Mouse (Mus musculus) heart, embryonic 14.5 days (tissue): Measurements from ENCODE around the gene Ank. TPM values are rescaled to one million over a fixed set of nuclear protein-coding genes. Genes with fewer than 3 reads are reported as not detected.

Experiments used
- ATAC-seq: fragments of 200-750 bp; cut with Nextera tagmentation; 2 replicates; pipeline ENCODE4 v1.8.0; 2017; ENCODE audit warnings: low read depth, moderate TSS enrichment; ENCODE audit not compliant: insufficient number of reproducible peaks, insufficient read depth, low FRiP score
- H3K27ac ChIP-seq, 2 experiments: fragments of 200-500 bp in 1 of 2; fragments of 300-500 bp in 1 of 2; sonication (generic) in 1 of 2; replicated peaks in 1 of 2; 2 replicates each; pipeline ENCODE4 v1.5.1; 2012 to 2014; ENCODE audit warnings: low read depth in 2 of 2, low read length in 2 of 2, control low read depth in 1 of 2, mild to moderate bottlenecking in 1 of 2, mixed read lengths in 1 of 2; ENCODE audit not compliant: control insufficient read depth in 1 of 2, insufficient read depth in 1 of 2
- H3K27me3 ChIP-seq: fragments of 300-500 bp; sonication (generic); 2 replicates; pipeline ENCODE4 v1.6.1; 2014; ENCODE audit warnings: mild to moderate bottlenecking, low read length, control low read depth; ENCODE audit not compliant: control insufficient read depth, insufficient read depth
- H3K36me3 ChIP-seq: fragments of 300-500 bp; sonication (generic); 2 replicates; pipeline ENCODE4 v1.6.1; 2014; ENCODE audit warnings: mild to moderate bottlenecking, control low read depth, low read length, mixed read lengths; ENCODE audit not compliant: control insufficient read depth, insufficient read depth
- H3K4me1 ChIP-seq, 2 experiments: fragments of 200-500 bp in 1 of 2; fragments of 300-500 bp in 1 of 2; sonication (generic) in 1 of 2; 2 replicates each; pipeline ENCODE4 v1.6.1; 2012 to 2014; ENCODE audit warnings: low read length in 2 of 2, control low read depth in 1 of 2, mixed read lengths in 1 of 2; ENCODE audit not compliant: control insufficient read depth in 2 of 2, insufficient read depth in 2 of 2
- H3K4me2 ChIP-seq: fragments of 300-500 bp; sonication (generic); 2 replicates; pipeline ENCODE4 v1.6.1; 2014; ENCODE audit warnings: mild to moderate bottlenecking, low read length
- H3K4me3 ChIP-seq, 2 experiments: fragments of 200-500 bp in 1 of 2; fragments of 300-500 bp in 1 of 2; sonication (generic) in 1 of 2; 2 replicates each; pipeline ENCODE4 v1.5.1; 2012 to 2014; ENCODE audit warnings: low read length in 2 of 2, mild to moderate bottlenecking in 2 of 2, control low read depth in 1 of 2, low read depth in 1 of 2, moderate library complexity in 1 of 2; ENCODE audit not compliant: control insufficient read depth in 1 of 2, insufficient read depth in 1 of 2
- H3K9ac ChIP-seq: fragments of 300-500 bp; sonication (generic); 2 replicates; pipeline ENCODE4 v1.6.1; 2014; ENCODE audit warnings: mild to moderate bottlenecking, low read length
- H3K9me3 ChIP-seq: fragments of 300-500 bp; sonication (generic); 2 replicates; pipeline ENCODE4 v1.6.1; 2016; ENCODE audit warnings: low read length, control low read depth; ENCODE audit not compliant: control insufficient read depth
- WGBS: fragments of 180-500 bp; shearing (Covaris S2); extraction: QIAGEN DNeasy Blood & Tissue Kit; methylation state at CpG from one replicate; pipeline ENCODE4 v1.1.7; 2014; 5-methylcytosine and 5-hydroxymethylcytosine counted together
- polyA plus RNA-seq: library from polyadenylated mRNA; unstranded; fragments of >200 nt; fragmentation: Nextera tagmentation; extraction: Ambion mirVana; gene quantifications from 2 replicates; pipeline ENCODE4 v1.2.1, GENCODE M21; 2014

The Ank gene
- polyA plus RNA-seq, 1 experiment from 2014 or later, result 15.9 TPM

GRCm38 (mm10) chr15:27436194-27436593 lies 30.3 kb upstream of the Ank start:
- H3K4me2 ChIP-seq, result no peak overlapping the region
- no peaks in the 10 kb centered on the region for H3K36me3 ChIP-seq
- no peak overlapping the region for H3K27ac ChIP-seq
- ATAC-seq, result no peak
- H3K9me3 ChIP-seq, result no peaks in the 10 kb centered on the region
- no peak overlapping the region for H3K9ac ChIP-seq
- H3K27me3 ChIP-seq, result no peaks in the 10 kb centered on the region
- WGBS, result 74% methylated on average over 4 of the region's 4 CpGs
- H3K4me3 ChIP-seq, result no peak overlapping the region
- no peaks in the 10 kb centered on the region for H3K4me1 ChIP-seq

- Histone ChIP-seq H3K9me3 (no peaks in the 10 kb centered on the region), H3K4me3 (no peak overlapping the region), H3K27ac (no peak overlapping the region), H3K27me3 (no peaks in the 10 kb centered on the region), H3K4me2 (no peak overlapping the region), H3K9ac (no peak overlapping the region), H3K36me3 (no peaks in the 10 kb centered on the region), H3K4me1 (no peaks in the 10 kb centered on the region)
- no peak for ATAC-seq
- 86% methylated on average over 7 of the region's 7 CpGs for WGBS
These were observed 25.4 kb upstream of the Ank start for GRCm38 (mm10) chr15:27441053-27441452.

GRCm38 (mm10) chr15:27441529-27441928 lies 24.9 kb upstream of the Ank start:
- H3K27ac ChIP-seq, result no peak overlapping the region
- no peaks in the 10 kb centered on the region for H3K27me3 ChIP-seq
- H3K4me3 ChIP-seq, result no peak overlapping the region
- H3K4me2 ChIP-seq, result no peak overlapping the region
- WGBS, result 88% methylated on average over 4 of the region's 4 CpGs
- ATAC-seq, result no peak
- H3K36me3 ChIP-seq, result no peaks in the 10 kb centered on the region
- no peaks in the 10 kb centered on the region for H3K9me3 ChIP-seq
- H3K9ac ChIP-seq, result no peak overlapping the region
- no peaks in the 10 kb centered on the region for H3K4me1 ChIP-seq

DNA sequence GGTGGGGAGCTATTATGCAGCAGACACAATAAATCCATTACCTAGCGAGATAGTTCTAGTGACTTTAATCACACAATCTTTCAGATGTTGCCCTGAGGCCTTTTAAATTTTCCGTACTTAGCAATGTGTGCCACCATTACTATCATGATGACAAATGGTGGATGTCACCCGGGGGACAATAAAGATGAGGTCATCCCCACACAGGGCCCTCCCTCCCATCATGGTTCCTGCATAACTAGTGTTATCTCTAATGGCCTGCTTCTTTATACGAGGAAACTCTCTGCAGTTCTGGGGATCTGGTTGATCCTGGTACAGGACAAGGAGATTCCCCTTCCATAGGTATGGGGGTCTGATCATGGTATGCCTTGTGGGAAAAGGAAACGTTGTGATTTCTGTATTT lies 24.5 kb upstream of the Ank start:
- WGBS, result 56% methylated on average over 5 of the region's 5 CpGs
- no peak for ATAC-seq
- H3K36me3 ChIP-seq, result no peaks in the 10 kb centered on the region
- H3K4me1 ChIP-seq, result no peaks in the 10 kb centered on the region
- H3K27ac ChIP-seq, result no peak overlapping the region
- no peak overlapping the region for H3K4me2 ChIP-seq
- H3K9ac ChIP-seq, result no peak overlapping the region
- H3K27me3 ChIP-seq, result no peaks in the 10 kb centered on the region
- H3K9me3 ChIP-seq, result no peaks in the 10 kb centered on the region
- no peak overlapping the region for H3K4me3 ChIP-seq

DNA sequence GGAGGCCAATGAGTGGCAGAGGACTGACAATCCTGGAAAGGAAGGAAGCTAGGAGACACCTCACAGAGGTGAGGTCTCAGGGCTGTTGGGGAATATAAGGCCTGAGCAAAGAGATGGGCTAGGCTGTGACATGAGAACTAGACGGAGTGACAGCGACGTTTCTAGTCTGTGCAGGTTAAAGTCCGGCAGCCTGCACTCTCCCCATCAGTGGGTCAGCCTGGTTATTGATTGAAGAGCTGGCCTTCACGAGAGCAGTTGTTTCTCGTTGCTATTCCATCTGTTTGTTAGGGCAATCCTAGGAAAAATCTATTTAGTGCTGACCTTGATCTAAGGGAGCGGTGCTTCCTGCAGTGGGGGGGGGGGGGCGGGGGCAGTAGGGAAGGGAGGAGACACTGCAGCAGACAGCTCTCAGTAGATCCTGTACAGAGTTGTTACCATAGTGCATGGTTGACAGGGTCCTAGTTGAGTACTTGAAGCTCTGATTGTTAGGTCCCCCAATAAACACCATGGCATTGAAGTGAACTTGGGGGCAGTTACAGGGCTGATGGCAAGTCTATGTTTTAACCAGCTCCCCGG lies 21.6 kb upstream of the Ank start:
- Histone ChIP-seq H3K27ac (no peak overlapping the region), H3K36me3 (no peaks in the 10 kb centered on the region), H3K4me1 (no peaks in the 10 kb centered on the region), H3K9ac (no peak overlapping the region), H3K4me2 (no peak overlapping the region), H3K27me3 (no peaks in the 10 kb centered on the region), H3K4me3 (no peak overlapping the region), H3K9me3 (no peaks in the 10 kb centered on the region)
- 86% methylated on average over 8 of the region's 9 CpGs for WGBS
- ATAC-seq, result no peak

GRCm38 (mm10) chr15:27450689-27451088 lies 15.8 kb upstream of the Ank start:
- Histone ChIP-seq H3K4me3 (no peak overlapping the region), H3K4me2 (no peak overlapping the region), H3K9me3 (no peaks in the 10 kb centered on the region), H3K4me1 (no peaks in the 10 kb centered on the region), H3K27me3 (no peaks in the 10 kb centered on the region), H3K9ac (no peak overlapping the region), H3K36me3 (no peaks in the 10 kb centered on the region), H3K27ac (no peak overlapping the region)
- ATAC-seq, result no peak
- 76% methylated on average over 5 of the region's 5 CpGs for WGBS

DNA sequence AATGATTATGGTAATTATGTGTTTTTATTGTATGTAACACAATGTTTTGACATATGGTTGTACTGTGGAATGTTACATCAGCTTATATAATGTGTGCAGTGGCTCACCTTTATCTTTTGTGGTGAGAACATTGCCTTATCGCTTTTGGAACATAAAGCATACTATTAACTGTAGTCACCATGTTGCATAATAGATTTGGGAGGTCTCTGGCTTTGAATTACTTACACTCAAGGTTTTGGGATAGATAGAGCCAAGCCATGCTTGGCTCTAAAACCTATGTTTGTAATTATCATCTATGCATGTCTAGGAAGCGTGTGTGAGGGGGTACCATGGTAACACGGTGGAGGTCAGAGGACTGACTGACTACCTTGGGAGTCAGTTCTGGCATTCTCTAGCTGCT lies 14.7 kb upstream of the Ank start:
- H3K27me3 ChIP-seq, result no peaks in the 10 kb centered on the region
- no peak overlapping the region for H3K27ac ChIP-seq
- no peak overlapping the region for H3K9ac ChIP-seq
- H3K4me1 ChIP-seq, result no peaks in the 10 kb centered on the region
- no peak overlapping the region for H3K4me3 ChIP-seq
- H3K36me3 ChIP-seq, result no peaks in the 10 kb centered on the region
- H3K9me3 ChIP-seq, result no peaks in the 10 kb centered on the region
- WGBS, result 81% methylated on average over 3 of the region's 3 CpGs
- ATAC-seq, result no peak
- no peak overlapping the region for H3K4me2 ChIP-seq

GRCm38 (mm10) chr15:27452496-27452895 lies 14.0 kb upstream of the Ank start:
- H3K4me3 ChIP-seq, result no peak overlapping the region
- WGBS, result 85% methylated on average over 9 of the region's 9 CpGs

More at GRCm38 (mm10) chr15:27452496-27452895, 14.0 kb upstream of the Ank start:
- ATAC-seq, result no peak
- Histone ChIP-seq H3K4me1 (0 out of 4 replicates have a peak, but pooled peaks cover 0 to 2% of the 10 kb centered on the region in 2 experiments), H3K36me3 (no peaks in the 10 kb centered on the region), H3K4me2 (no peak overlapping the region), H3K9me3 (no peaks in the 10 kb centered on the region), H3K27me3 (no peaks in the 10 kb centered on the region), H3K27ac (no peak overlapping the region), H3K9ac (no peak overlapping the region)
